Mouse (Mus musculus): ENCODE measurements around the gene Gm47995.
"Not testable (repeated sequence)": the region's sequence is repeated elsewhere in the genome, so short reads cannot be mapped to it uniquely, and the experiment has no call there.

The Gm47995 gene

DNA sequence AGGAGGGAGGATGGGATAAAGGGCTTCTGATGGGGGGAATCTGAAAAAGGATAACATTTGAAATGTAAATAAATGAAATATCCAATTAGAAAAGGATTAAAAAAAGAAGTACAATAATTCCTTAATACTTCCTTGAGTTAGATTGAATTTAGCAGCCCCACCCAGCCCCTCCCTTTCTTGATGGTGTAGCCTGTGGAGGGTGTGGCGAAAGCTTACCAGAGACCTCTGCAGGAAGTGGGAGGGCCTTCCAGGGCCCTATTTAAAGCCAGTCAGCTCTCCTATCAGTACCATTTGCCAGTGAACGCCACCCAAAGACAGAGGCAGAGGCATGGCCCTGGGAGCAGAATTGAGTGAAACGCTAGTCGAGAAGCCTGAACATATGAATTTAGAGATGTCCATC lies at the start of gene Gm47995:
TSS of gene Gm47995 (plus strand) at position 329 of the 400 bp plus-strand sequence.
- DNase-seq = not testable (repeated sequence)

GRCm38 (mm10) chr1:151150211-151150610 lies 48.0 kb upstream of the Gm47995 start:
- DNase-seq = no peak

DNA sequence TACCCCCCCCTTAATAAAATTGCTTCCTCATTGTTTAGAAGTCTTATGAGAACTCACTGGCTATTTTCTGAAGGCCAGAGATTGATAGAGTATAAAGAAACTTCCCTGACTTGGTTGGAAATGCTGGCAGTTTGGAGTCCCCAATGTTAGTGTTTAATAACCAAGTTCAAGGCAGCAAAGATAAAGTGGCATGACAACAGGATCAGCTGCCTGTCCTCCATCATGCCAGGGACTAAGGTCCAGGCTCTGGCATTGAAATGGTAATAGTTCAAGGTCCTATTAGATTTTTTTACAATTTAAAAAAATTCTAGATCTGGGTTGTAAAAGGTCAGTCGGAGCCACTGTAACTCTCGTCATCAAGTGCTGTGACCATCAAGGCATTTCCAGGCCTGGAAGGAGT lies 47.2 kb upstream of the Gm47995 start:
- DNase-seq = no peak

DNA sequence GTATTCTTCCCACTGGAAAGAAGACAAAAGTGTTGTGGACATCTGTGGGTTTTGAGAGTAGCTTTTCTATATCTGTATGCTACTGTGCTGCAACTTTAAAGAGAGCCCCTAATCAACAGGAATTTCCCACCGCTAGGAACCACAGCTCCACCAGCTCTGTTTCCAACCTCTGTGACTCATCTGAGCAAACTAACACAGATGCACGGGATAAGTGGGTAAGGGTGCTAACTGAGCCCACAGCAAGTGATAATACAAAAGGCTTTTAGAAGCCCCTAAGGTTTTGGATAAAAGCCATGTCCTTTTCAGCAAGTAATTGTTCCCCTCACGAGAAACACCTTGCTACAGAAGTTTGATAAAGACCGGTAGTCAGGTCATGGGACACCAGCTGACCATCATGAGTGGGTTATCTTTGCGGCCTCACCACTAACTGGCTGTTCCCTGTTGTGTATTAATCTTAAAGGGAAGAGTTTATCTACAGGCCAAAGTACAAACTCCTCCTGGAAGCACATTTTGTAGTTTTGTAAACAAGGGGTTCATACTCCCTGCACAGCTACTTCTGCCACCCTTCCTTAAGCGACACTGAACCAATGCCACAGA lies 45.1 kb upstream of the Gm47995 start:
- no peak for DNase-seq

DNA sequence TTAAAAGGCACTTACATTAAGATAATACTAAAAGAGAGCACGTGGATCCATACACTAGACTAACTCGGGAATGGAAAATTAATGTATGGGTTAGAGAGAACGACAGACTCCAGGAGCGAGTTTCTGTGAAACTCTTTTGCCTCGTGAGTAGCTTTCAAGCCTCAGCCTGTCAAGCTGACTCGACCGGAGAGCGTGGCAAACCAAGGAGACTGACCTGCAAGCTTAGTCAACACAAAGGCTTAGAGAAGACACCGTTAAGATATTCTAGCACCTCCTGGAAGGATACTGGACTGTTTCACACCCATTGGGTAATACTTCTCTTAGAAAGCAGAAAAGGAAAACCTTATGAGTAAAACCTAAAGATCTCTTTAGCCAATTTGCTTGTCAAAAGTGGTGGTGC lies 44.1 kb upstream of the Gm47995 start:
- DNase-seq = not testable (repeated sequence)

DNA sequence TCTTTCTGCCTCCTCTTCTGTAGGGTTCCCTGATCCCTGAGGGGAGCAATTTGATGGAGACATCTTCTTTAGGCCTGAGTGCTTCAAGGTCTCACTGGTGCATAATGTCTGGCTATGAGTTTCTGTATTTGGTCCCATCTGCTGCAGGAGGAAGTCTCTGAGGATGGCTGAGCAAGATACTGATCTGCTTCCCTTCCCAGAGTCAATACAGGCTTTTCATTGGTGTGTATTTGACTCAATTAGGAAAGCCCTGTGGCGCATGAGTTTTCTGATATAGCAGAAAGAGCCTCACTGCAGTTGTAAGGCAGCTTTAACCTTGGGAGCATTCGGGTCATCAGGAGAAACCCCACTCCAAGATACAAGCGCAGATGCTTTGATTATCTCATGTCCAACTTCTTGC lies 42.1 kb upstream of the Gm47995 start:
- DNase-seq = no peak

GRCm38 (mm10) chr1:151156777-151157632 lies 41.2 kb upstream of the Gm47995 start:
- DNase-seq = no peak

GRCm38 (mm10) chr1:151157963-151158856 lies 40.0 kb upstream of the Gm47995 start:
- DNase-seq = peak; percentile 64

DNA sequence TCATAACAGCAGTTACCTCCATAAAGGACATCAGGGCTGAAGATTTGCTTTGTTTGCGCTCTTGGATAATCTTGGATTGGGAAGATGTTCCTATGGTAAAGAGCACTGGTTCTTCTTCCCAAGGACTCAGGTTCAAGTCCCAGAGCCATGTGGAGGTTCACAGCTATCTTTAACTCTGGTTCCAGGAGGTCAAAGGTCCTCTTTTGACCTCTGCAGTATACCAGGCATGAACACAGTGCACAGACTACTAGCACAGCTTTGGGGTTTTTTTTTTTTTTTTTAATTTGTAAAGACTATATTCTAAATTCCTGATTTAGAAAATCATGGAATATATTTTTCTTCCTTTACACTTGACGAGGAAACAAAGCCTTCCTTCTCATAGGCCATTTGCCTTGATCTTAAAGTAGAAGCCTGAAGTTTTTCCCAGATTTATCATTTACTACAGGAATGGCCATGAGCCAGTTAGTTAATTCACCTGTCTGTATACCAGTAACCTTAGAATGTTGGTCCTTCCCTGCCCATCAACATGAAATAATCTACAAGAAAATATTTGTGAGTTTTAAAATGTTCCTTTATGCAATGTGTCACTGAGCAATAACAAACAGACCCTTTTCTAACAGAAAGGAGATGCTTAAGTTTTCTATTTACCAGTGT lies 39.3 kb upstream of the Gm47995 start:
- no peak for DNase-seq

GRCm38 (mm10) chr1:151166031-151166430 lies 32.2 kb upstream of the Gm47995 start:
- DNase-seq = no peak

DNA sequence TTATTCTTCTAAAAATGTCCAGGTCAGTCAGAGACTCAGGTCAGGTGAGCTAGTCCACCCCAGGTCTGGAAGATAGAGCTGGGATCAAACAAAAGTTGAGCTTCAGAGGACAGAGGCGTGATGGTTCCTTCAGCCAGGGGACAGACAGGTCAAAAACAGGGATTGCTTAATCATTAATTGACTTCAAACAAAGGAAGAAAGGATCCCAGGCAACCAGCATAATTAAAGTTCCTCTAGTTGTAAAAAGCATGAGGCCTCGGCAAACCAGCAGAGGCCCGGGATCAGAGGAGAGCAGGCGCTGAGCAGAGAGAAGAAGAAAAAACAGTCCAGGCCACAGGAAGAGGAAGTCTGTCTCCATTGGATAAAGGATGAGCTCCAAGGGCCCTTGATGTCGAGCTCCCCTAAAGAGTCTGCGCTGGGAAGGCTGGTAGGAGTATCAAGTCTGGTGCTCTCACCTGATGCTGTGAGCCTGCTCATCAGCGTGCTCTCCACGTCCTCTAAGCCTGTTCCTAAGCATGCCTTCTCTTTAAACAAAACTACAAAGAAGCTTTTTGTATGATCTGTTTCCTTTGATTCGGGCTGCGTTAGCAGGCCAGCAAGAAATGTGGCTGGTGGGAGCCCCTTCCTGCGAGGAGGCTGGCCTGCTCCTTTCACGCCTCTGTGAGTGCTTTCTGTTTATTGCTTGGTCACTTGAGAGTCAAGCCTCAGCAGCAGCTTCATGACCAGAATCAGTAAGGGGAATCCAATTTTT lies 30.8 kb upstream of the Gm47995 start:
- DNase-seq = peak; percentile 32

GRCm38 (mm10) chr1:151168637-151169036 lies 29.6 kb upstream of the Gm47995 start:
- no peak for DNase-seq

GRCm38 (mm10) chr1:151171572-151172461 lies 26.4 kb upstream of the Gm47995 start:
- no peak for DNase-seq

DNA sequence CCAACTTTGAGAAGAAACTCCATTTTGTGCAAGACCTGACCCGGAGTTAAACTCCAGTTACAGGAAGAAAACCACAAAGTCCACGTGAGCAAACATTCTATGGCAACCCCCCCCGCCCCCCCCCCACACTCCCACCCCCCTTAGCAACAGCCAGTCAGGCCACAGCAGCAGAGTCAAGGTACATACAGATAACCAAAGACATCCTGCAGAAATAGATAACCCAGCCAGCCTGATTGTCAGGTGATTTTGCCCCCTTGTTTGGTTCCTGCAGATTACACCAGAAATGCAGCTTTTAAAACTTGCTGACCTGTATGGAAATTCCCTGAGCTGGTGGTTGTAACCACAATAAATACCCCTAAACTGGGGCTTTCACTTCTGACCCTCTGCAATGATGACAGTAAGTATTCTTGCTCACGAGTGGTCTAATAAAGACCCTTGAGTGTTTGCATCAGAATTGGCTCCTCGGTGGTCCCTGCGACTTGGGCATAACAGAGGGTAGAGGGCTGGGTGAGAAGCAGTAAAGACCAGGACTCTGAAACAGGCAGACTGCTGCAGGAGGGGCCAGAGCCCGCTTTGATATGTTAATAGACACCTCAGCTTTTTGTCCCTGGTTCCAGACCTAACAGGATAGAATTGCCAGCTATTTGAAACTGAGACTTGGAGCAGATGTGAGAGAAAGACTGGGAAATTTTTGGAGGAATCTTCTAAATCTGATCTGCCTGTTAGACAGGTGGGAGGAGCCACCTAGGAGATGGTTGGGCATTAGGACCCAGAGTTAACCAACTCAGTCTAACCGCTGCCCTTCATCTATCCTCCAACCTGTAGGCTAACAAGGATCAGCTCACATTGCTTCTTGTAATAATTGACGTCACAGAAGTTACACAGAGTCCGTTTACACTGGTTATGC lies 21.0 kb upstream of the Gm47995 start:
- DNase-seq = peak; percentile 33

GRCm38 (mm10) chr1:151177937-151178271 lies 20.3 kb upstream of the Gm47995 start:
- no peak for DNase-seq

DNA sequence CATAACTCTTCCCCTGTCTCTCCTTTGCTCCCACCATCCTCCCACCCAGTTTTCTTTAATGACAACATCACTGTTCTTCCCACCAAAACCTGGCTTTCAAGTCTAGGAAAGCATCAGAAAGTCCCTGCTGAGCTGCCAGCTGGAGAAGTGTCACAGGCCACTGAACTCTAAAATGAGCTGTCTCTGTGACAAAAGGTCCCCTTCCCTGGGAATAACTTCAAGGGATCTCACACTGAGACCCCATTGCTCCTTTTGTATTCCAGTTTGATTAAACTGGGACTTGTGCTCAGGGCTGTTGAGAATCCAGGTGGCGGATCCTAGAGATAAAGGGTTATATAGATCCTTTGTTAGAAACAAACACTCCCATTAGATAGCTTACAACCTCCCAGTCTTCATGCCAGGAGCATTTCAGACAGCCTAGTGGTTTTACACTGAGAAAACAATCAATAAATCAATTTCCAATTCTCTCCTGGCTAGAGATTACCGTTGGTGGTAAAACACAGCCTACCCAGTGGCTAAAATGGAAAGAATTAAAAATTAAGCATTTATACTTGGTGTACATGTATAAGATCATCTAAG lies 19.7 kb upstream of the Gm47995 start:
- no peak for DNase-seq

DNA sequence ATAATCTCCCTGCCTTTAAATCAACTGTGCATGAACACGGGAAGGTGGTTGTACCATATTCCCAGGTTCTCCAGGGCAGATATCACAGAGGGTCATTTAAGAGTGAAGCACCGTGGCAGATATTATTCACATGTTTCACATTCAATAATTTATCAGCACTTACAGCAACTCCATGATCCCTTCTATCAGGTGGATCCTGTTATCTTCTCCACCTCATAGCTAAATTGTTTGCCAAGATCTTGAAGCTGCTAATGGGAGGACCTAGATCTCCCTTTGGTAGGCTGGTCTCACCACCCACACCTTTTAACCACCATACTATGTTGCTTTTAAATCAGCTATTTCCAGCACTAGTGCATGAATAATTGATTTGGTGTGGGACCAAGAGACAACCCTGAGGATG lies 18.1 kb upstream of the Gm47995 start:
- DNase-seq = no peak

DNA sequence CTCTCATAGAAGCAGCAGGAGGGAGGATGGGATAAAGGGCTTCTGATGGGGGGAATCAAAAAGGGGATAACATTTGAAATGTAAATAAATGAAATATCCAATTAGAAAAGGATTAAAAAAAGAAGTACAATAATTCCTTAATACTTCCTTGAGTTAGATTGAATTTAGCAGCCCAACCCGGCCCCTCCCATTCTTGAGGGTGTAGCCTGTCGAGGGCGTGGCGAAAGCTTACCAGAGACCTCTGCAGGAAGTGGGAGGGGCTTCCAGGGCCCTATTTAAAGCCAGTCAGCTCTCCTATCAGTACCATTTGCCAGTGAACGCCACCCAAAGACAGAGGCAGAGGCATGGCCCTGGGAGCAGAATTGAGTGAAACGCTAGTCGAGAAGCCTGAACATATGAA lies 16.0 kb upstream of the Gm47995 start, which contains the start of gene Gm47985:
TSS of gene Gm47985 (plus strand) at position 272 of the 400 bp plus-strand sequence.
- DNase-seq = not testable (repeated sequence)

GRCm38 (mm10) chr1:151186186-151186585 lies 12.1 kb upstream of the Gm47995 start:
- not testable (repeated sequence) for DNase-seq
